Mouse (Mus musculus): ENCODE data around the gene Grk4.

Gene Grk4

GRCm38 (mm10) chr5:34659686-34660590 is at the start of gene Grk4, which contains the start of gene Nop14:
Gene Grk4, plus strand, starts transcription at chr5:34660379.
Gene Nop14, minus strand, starts transcription at chr5:34660148.
- peak; percentile 99 for DNase-seq

GRCm38 (mm10) chr5:34632996-34633395 is 27.2 kb upstream of the Grk4 start:
- DNase-seq, result no peak

- no peak for DNase-seq
Measured at GRCm38 (mm10) chr5:34633641-34634040, 26.5 kb upstream of the Grk4 start.

- no peak for DNase-seq
Measured at GRCm38 (mm10) chr5:34634746-34635400, 25.3 kb upstream of the Grk4 start.

- no peak for DNase-seq
Measured at GRCm38 (mm10) chr5:34635665-34636192, 24.4 kb upstream of the Grk4 start.

GRCm38 (mm10) chr5:34636481-34637287 is 23.5 kb upstream of the Grk4 start, which contains the start of gene Mfsd10:
Gene Mfsd10, minus strand, starts transcription at chr5:34637212.
- DNase-seq, result peak; percentile 90

GRCm38 (mm10) chr5:34637591-34638156 is 22.5 kb upstream of the Grk4 start:
- DNase-seq, result no peak

- no peak for DNase-seq
Measured at GRCm38 (mm10) chr5:34641991-34642390, 18.2 kb upstream of the Grk4 start.

- DNase-seq, result peak; percentile 66
Measured at GRCm38 (mm10) chr5:34642932-34643331, 17.2 kb upstream of the Grk4 start.

GRCm38 (mm10) chr5:34647581-34647980 is 12.6 kb upstream of the Grk4 start:
- DNase-seq, result peak; percentile 70

- DNase-seq, result no peak
Measured at GRCm38 (mm10) chr5:34652961-34653360, 7.2 kb upstream of the Grk4 start.

GRCm38 (mm10) chr5:34654881-34655280 is 5.3 kb upstream of the Grk4 start:
- DNase-seq, result no peak

GRCm38 (mm10) chr5:34657556-34657955 is 2.6 kb upstream of the Grk4 start:
- no peak for DNase-seq

GRCm38 (mm10) chr5:34660591-34661130 is 482 bp downstream of the Grk4 start:
- no peak for DNase-seq

GRCm38 (mm10) chr5:34661909-34662308 is 1.7 kb downstream of the Grk4 start:
- DNase-seq, result no peak

- DNase-seq, result no peak
Measured at GRCm38 (mm10) chr5:34663231-34663630, 3.1 kb downstream of the Grk4 start.

GRCm38 (mm10) chr5:34669493-34669892 is 9.3 kb downstream of the Grk4 start:
- no peak for DNase-seq

GRCm38 (mm10) chr5:34670280-34670679 is 10.1 kb downstream of the Grk4 start:
- DNase-seq, result peak; percentile 30

- DNase-seq, result no peak
Measured at GRCm38 (mm10) chr5:34689868-34690267, 29.7 kb downstream of the Grk4 start.

GRCm38 (mm10) chr5:34692782-34693181 is 32.6 kb downstream of the Grk4 start:
- DNase-seq, result no peak

GRCm38 (mm10) chr5:34695521-34695920 is 35.3 kb downstream of the Grk4 start:
- DNase-seq, result no peak

GRCm38 (mm10) chr5:34708436-34708835 is 48.3 kb downstream of the Grk4 start:
- no peak for DNase-seq

All from embryo, embryonic 11 days (tissue).